In genomic region chr5:144727119-144727518, GRCm38 (mm10) we compare ENCODE assay signal across 9 mouse cellular contexts. TPM values are rescaled to one million over a fixed set of nuclear protein-coding genes. Genes with fewer than 3 reads are reported as not detected.
A peak's percentile ranks its signal among the peaks of the same experiment; 100 is the strongest.
DNase-seq lines count a peak whose midpoint lies in the region; ATAC-seq and TF ChIP-seq lines count a peak whose summit lies in the region.
"Had no signal": no experiment of that assay in that cellular context is flagged by ENCODE, and none has a peak within 500 bp of the region (broad histone marks: within the 10 kb centered on the region; RNA-seq: fewer than 3 reads in every experiment).

No protein-coding gene starts in this region.

- H3K36me3 ChIP-seq in heart, postnatal 0 days (replicated peaks; ENCODE audit: control insufficient read depth, insufficient read depth, low read length), result no peaks in the 10 kb centered on the region
- no peaks in the 10 kb centered on the region for H3K36me3 ChIP-seq in forebrain, embryonic 12.5 days (replicated peaks)
- no peaks in the 10 kb centered on the region for H3K36me3 ChIP-seq in intestine, embryonic 16.5 days (ENCODE audit: control insufficient read depth, insufficient read depth, low read length)
- H3K36me3 ChIP-seq in liver, adult 2 months (ENCODE audit: control insufficient read depth, insufficient read depth, low read length), result no peaks in the 10 kb centered on the region
- H3K36me3 ChIP-seq in neural tube, embryonic 13.5 days, result no peaks in the 10 kb centered on the region

- no peaks in the 10 kb centered on the region for H3K9me3 ChIP-seq in heart, postnatal 0 days (replicated peaks; ENCODE audit: control insufficient read depth, low read length)
- H3K9me3 ChIP-seq in forebrain, embryonic 12.5 days, result no peaks in the 10 kb centered on the region
- H3K9me3 ChIP-seq in intestine, embryonic 16.5 days (ENCODE audit: control insufficient read depth, low read length), result no peaks in the 10 kb centered on the region
- H3K9me3 ChIP-seq in neural tube, embryonic 13.5 days, result 0 out of 2 replicates have a peak, but pooled peaks cover 2% of the 10 kb centered on the region

- H3K79me2 ChIP-seq in liver, adult 2 months (ENCODE audit: control insufficient read depth, insufficient read depth, low read length), result no peaks in the 10 kb centered on the region

- no peak overlapping the region for H3K9ac ChIP-seq in heart, postnatal 0 days (replicated peaks; ENCODE audit: low read depth, low read length)
- no peak overlapping the region for H3K9ac ChIP-seq in forebrain, embryonic 12.5 days
- H3K9ac ChIP-seq in intestine, embryonic 16.5 days (ENCODE audit: low read depth, low read length), result no peak overlapping the region
- H3K9ac ChIP-seq in liver, adult 2 months (ENCODE audit: low read depth, low read length), result no peak overlapping the region
- no peak overlapping the region for H3K9ac ChIP-seq in neural tube, embryonic 13.5 days

- no peak overlapping the region for H3K27ac ChIP-seq in heart, postnatal 0 days (ENCODE audit: low read depth)
- no peak overlapping the region for H3K27ac ChIP-seq in forebrain, embryonic 12.5 days
- H3K27ac ChIP-seq in intestine, embryonic 16.5 days (ENCODE audit: low read length), result no peak overlapping the region
- H3K27ac ChIP-seq in liver, adult 2 months (replicated peaks; ENCODE audit: insufficient read depth, low read depth, low read length), result no peak overlapping the region
- no peak overlapping the region for H3K27ac ChIP-seq in neural tube, embryonic 13.5 days (replicated peaks)

- intact Hi-C loops in heart, postnatal 25 days (cut with DNase I), result loop anchor here (2.0 kb wide), 1 partner anchor 338 kb away; no protein-coding TSS in a partner anchor

- no peak for TF ChIP-seq EP300 in heart, postnatal 0 days (IDR thresholded peaks at IDR 0.05; ENCODE audit: low read depth)

- H3K4me3 ChIP-seq in heart, postnatal 0 days (ENCODE audit: low read depth, low read length), result no peak overlapping the region
- no peak overlapping the region for H3K4me3 ChIP-seq in forebrain, embryonic 12.5 days (replicated peaks)
- no peak overlapping the region for H3K4me3 ChIP-seq in intestine, embryonic 16.5 days (ENCODE audit: low read length)
- H3K4me3 ChIP-seq in liver, adult 2 months (ENCODE audit: insufficient read depth, low read depth, low read length), result no peak overlapping the region
- H3K4me3 ChIP-seq in neural tube, embryonic 13.5 days, result no peak overlapping the region
- H3K4me3 ChIP-seq: megakaryocyte, embryonic 14.5 days had no signal

- H3K27me3 ChIP-seq in heart, postnatal 0 days (ENCODE audit: control insufficient read depth, insufficient read depth, low read length), result no peaks in the 10 kb centered on the region
- H3K27me3 ChIP-seq in forebrain, embryonic 12.5 days, result peaks cover 26% of the 10 kb centered on the region
- peaks cover 5% of the 10 kb centered on the region; the same call in 1 of the 2 replicates for H3K27me3 ChIP-seq in intestine, embryonic 16.5 days (replicated peaks; ENCODE audit: control insufficient read depth, insufficient read depth, low read length)
- no peaks in the 10 kb centered on the region for H3K27me3 ChIP-seq in liver, adult 2 months (ENCODE audit: control insufficient read depth, insufficient read depth, low read length)
- peaks cover 17% of the 10 kb centered on the region; the same call in 1 of the 2 replicates for H3K27me3 ChIP-seq in neural tube, embryonic 13.5 days

- no peak for TF ChIP-seq POLR2A in liver, adult 2 months (IDR thresholded peaks at IDR 0.05; ENCODE audit: extremely low read depth, insufficient read depth, low read length)

- 8% methylated on average over 9 of the region's 9 CpGs for WGBS in heart, postnatal 0 days
- WGBS in forebrain, embryonic 12.5 days, result 3% methylated on average over 9 of the region's 9 CpGs
- 7% methylated on average over 9 of the region's 9 CpGs for WGBS in intestine, embryonic 16.5 days
- 8% methylated on average over 9 of the region's 9 CpGs for WGBS in liver, adult 2 months
- 6% methylated on average over 9 of the region's 9 CpGs for WGBS in neural tube, embryonic 13.5 days

- H3K4me1 ChIP-seq in heart, postnatal 0 days (ENCODE audit: control insufficient read depth, insufficient read depth), result no peaks in the 10 kb centered on the region
- H3K4me1 ChIP-seq in forebrain, embryonic 12.5 days, result peaks cover 19% of the 10 kb centered on the region
- H3K4me1 ChIP-seq in intestine, embryonic 16.5 days (ENCODE audit: control insufficient read depth, insufficient read depth, low read length), result no peaks in the 10 kb centered on the region
- H3K4me1 ChIP-seq in liver, adult 2 months (ENCODE audit: control insufficient read depth, insufficient read depth, low read length), result no peaks in the 10 kb centered on the region
- no peaks in the 10 kb centered on the region for H3K4me1 ChIP-seq in neural tube, embryonic 13.5 days (replicated peaks)
- H3K4me1 ChIP-seq: megakaryocyte, embryonic 14.5 days had no signal

- no peak overlapping the region for H3K4me2 ChIP-seq in heart, postnatal 0 days (ENCODE audit: low read depth, low read length)
- no peak overlapping the region for H3K4me2 ChIP-seq in forebrain, embryonic 12.5 days
- H3K4me2 ChIP-seq in intestine, embryonic 16.5 days (ENCODE audit: low read depth, low read length), result no peak overlapping the region
- no peak overlapping the region for H3K4me2 ChIP-seq in neural tube, embryonic 13.5 days

- ATAC-seq in heart, postnatal 0 days (ENCODE audit: insufficient read depth, low read depth), result no peak; the same call in 1 of the 2 replicates
- ATAC-seq in forebrain, embryonic 12.5 days (ENCODE audit: low FRiP score), result 0 out of 2 replicates have a peak, but pooled peaks have one; percentile 24
- 0 out of 2 replicates have a peak, but pooled peaks have one; percentile 23 for ATAC-seq in intestine, embryonic 16.5 days
- peak; percentile 60; the same call in 1 of the 2 replicates for ATAC-seq in neural tube, embryonic 13.5 days (ENCODE audit: low read depth)

- peak; percentile 83 for TF ChIP-seq CTCF in heart, postnatal 0 days (IDR thresholded peaks at IDR 0.05; ENCODE audit: low read depth)
- peak; percentile 83 for TF ChIP-seq CTCF in liver, adult 2 months (IDR thresholded peaks at IDR 0.05; ENCODE audit: low read depth, low read length)

- peak; percentile 30 for DNase-seq in heart, postnatal 0 days (ENCODE audit: low spot score)
- DNase-seq in heart, postnatal 25 days (ENCODE audit: low spot score), result no peak
- peak; percentile 77 for DNase-seq in brain, adult 2 months (ENCODE audit: low read depth, low spot score)
- peak; percentile 15 for DNase-seq in liver, adult 2 months (ENCODE audit: extremely low read depth, low read depth, low spot score)
- DNase-seq in thymus, postnatal 0 days (ENCODE audit: low spot score), result peak; percentile 30

RNA-seq across cellular contexts. Expression of gene Tmem130, which starts 34.5 kb away (rescaled TPM):
- total RNA-seq in heart, postnatal 0 days (2014; rRNA removed; ENCODE audit: low replicate concordance), result 0.53 and 2.2 TPM in 2 replicates
- polyA plus RNA-seq in heart, postnatal 0 days (2015; fragmentation: Nextera tagmentation; extraction: Ambion mirVana), result 0.36 and 0.44 TPM in 2 replicates
- under 1 TPM; 0.21 to 0.36 TPM for total RNA-seq in heart, postnatal 25 days (2021)
- 48.1 and 56.0 TPM in 2 replicates for polyA plus RNA-seq in forebrain, embryonic 12.5 days (2016; fragmentation: Nextera tagmentation; extraction: Ambion mirVana)
- 2.6 and 3.2 TPM in 2 replicates for polyA plus RNA-seq in intestine, embryonic 16.5 days (2015; fragmentation: Nextera tagmentation; extraction: Ambion mirVana)
- not detected in 2 replicates for total RNA-seq in liver, adult 2 months (2014; rRNA removed)
- 0.04 TPM in 1 of 2 replicates, not detected in the other for polyA plus RNA-seq in liver, adult 2 months (2012; rRNA removed)
- polyA plus RNA-seq in neural tube, embryonic 13.5 days (2015; fragmentation: Nextera tagmentation; extraction: Ambion mirVana), result 171 and 179 TPM in 2 replicates
- 0.12 and 0.14 TPM in 2 replicates for polyA plus RNA-seq in thymus, postnatal 0 days (2015; fragmentation: Nextera tagmentation; extraction: Ambion mirVana)

RNA-seq across cellular contexts. Expression of gene Trrap, which starts 40.4 kb away (rescaled TPM):
- total RNA-seq in heart, postnatal 0 days (2014; rRNA removed; ENCODE audit: low replicate concordance), result 73.2 and 85.0 TPM in 2 replicates
- polyA plus RNA-seq in heart, postnatal 0 days (2015; fragmentation: Nextera tagmentation; extraction: Ambion mirVana), result 23.2 and 24.6 TPM in 2 replicates
- 10 to 100 TPM; 39.4 to 43.0 TPM for total RNA-seq in heart, postnatal 25 days (2021)
- 100 and 107 TPM in 2 replicates for polyA plus RNA-seq in forebrain, embryonic 12.5 days (2016; fragmentation: Nextera tagmentation; extraction: Ambion mirVana)
- polyA plus RNA-seq in intestine, embryonic 16.5 days (2015; fragmentation: Nextera tagmentation; extraction: Ambion mirVana), result 33.9 and 37.0 TPM in 2 replicates
- total RNA-seq in liver, adult 2 months (2014; rRNA removed), result 19.8 and 28.7 TPM in 2 replicates
- 24.2 and 33.9 TPM in 2 replicates for polyA plus RNA-seq in liver, adult 2 months (2012; rRNA removed)
- polyA plus RNA-seq in neural tube, embryonic 13.5 days (2015; fragmentation: Nextera tagmentation; extraction: Ambion mirVana), result 72.1 and 80.6 TPM in 2 replicates
- 41.6 and 51.7 TPM in 2 replicates for polyA plus RNA-seq in thymus, postnatal 0 days (2015; fragmentation: Nextera tagmentation; extraction: Ambion mirVana)

Comparison
In these comparisons a context has a peak if more than half of its experiments do, and no peak if none do; other contexts are left out.
1. RNA of gene Tmem130, which starts 34.5 kb away (polyA plus RNA-seq): 171 to 179 TPM in neural tube, embryonic 13.5 days and 48.1 to 56.0 TPM in forebrain, embryonic 12.5 days; 2.6 to 3.2 TPM in intestine, embryonic 16.5 days, 0.36 to 0.44 TPM in heart, postnatal 0 days, 0.12 to 0.14 TPM in thymus, postnatal 0 days and 0.04 TPM in liver, adult 2 months; every median in the first group is over 10 times any median in the second.